Mouse (Mus musculus): Measurements from ENCODE around the gene Btbd8. TPM values are rescaled to one million over a fixed set of nuclear protein-coding genes. Genes with fewer than 3 reads are reported as not detected.

Gene Btbd8
- total and polyA plus RNA-seq, 2 experiments from 2014 or later, result 2.5 to 5.4 TPM

DNA sequence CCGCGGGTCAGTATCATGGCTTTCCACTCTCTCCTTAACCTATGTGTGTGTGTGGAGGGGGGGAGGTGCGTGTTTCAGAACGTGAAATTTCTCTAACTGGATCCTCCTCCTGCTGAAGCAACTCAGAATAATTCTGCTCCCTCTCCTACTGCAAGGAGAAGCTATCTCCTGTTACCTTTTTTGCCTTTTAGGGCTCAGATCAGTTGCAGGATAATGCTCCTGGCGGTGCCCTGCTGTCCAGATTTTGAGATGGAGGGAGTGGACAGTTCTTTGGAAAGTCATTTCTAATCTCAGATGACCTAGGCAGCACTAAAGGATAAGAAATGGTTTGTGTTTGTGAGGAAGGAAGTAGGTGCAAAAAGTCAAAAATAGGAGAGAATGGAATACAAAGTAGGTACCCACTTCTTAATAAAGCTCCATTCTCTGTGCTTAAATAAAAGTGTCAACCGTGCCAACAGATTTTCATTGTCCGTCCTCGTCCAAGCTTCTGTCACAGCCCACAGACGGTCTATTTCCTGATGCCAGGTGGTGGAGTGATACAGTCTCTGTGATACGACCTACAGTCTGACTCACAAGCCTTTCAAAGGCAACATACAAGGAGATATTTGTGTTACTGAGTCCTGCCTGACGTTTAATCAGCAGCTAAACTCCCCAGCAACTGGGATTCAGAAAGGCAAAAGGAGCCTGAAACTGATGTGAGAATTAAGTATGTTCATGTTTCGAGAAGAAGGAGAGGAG is 33.7 kb upstream of the Btbd8 start:
- peak overlapping the region; percentile 50 for H3K4me3 ChIP-seq (ENCODE audit: low read depth, low read length)
- peaks cover 29% of the 10 kb centered on the region for H3K27me3 ChIP-seq (ENCODE audit: control insufficient read depth, insufficient read depth, low read length)
- no peaks in the 10 kb centered on the region for H3K9me3 ChIP-seq (replicated peaks; ENCODE audit: control insufficient read depth, low read length)
- no peak for TF ChIP-seq EP300 (IDR thresholded peaks at IDR 0.05; ENCODE audit: low read depth)
- TF ChIP-seq CTCF (IDR thresholded peaks at IDR 0.05; ENCODE audit: low read depth), result no peak
- peak overlapping the region; percentile 87 for H3K4me2 ChIP-seq (ENCODE audit: low read depth, low read length)
- no peaks in the 10 kb centered on the region for H3K4me1 ChIP-seq (ENCODE audit: control insufficient read depth, insufficient read depth)
- no peak for DNase-seq (ENCODE audit: low spot score)
- no peak for ATAC-seq (ENCODE audit: insufficient read depth, low read depth)
- H3K9ac ChIP-seq (replicated peaks; ENCODE audit: low read depth, low read length), result no peak overlapping the region
- 26% methylated on average over 12 of the region's 12 CpGs for WGBS
- no peaks in the 10 kb centered on the region for H3K36me3 ChIP-seq (replicated peaks; ENCODE audit: control insufficient read depth, insufficient read depth, low read length)
- H3K27ac ChIP-seq (ENCODE audit: low read depth), result no peak overlapping the region

DNA sequence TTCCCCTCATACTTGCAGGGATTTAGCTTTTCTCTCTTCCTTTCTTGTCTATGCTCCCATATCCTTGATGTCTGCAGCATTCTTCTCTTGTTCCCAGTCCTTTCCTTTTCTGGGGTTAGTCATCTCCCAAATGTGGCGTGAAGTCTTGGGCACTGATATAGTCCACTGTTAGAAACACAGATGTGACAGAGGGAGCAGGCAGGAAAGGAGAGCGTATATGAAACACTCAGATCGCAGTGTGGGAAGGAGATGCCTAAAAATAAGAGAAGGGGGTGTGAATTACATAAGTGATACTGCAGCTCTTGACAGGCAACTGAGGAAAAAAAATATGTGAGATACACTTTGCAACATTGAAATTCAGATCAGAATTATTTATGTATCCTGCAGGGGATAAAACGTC is 32.4 kb upstream of the Btbd8 start:
- Histone ChIP-seq H3K4me1 (ENCODE audit: control insufficient read depth, insufficient read depth) (no peaks in the 10 kb centered on the region), H3K36me3 (replicated peaks; ENCODE audit: control insufficient read depth, insufficient read depth, low read length) (no peaks in the 10 kb centered on the region), H3K4me2 (ENCODE audit: low read depth, low read length) (no peak overlapping the region), H3K9ac (replicated peaks; ENCODE audit: low read depth, low read length) (no peak overlapping the region), H3K4me3 (ENCODE audit: low read depth, low read length) (no peak overlapping the region), H3K9me3 (replicated peaks; ENCODE audit: control insufficient read depth, low read length) (no peaks in the 10 kb centered on the region), H3K27me3 (ENCODE audit: control insufficient read depth, insufficient read depth, low read length) (peaks cover 29% of the 10 kb centered on the region), H3K27ac (ENCODE audit: low read depth) (no peak overlapping the region)
- ATAC-seq (ENCODE audit: insufficient read depth, low read depth), result no peak
- no peak for DNase-seq (ENCODE audit: low spot score)
- 51% methylated on average over 4 of the region's 4 CpGs for WGBS
- no peak for TF ChIP-seq CTCF (IDR thresholded peaks at IDR 0.05; ENCODE audit: low read depth)
- TF ChIP-seq EP300 (IDR thresholded peaks at IDR 0.05; ENCODE audit: low read depth), result no peak

DNA sequence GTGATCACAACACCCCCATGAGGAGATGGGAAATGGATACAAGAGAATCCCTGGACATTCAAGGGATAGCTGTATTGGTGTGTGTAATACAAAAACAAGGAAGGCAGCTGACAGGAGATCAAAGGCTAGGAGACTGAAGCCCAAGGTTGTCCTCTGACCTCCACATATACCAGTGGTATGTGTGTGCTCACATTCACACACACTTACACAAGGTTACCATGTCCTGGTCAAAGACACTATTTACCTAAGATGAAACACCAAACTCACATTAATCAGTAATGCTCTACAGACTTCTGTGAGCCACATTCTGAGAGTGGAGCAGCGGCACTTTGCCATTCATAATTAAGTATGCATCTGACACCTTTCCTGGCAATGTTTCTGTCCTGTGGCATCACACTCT is 27.5 kb upstream of the Btbd8 start:
- H3K9me3 ChIP-seq (replicated peaks; ENCODE audit: control insufficient read depth, low read length), result no peaks in the 10 kb centered on the region
- WGBS, result 91% methylated on average over 1 of the region's 1 CpGs
- no peak for ATAC-seq (ENCODE audit: insufficient read depth, low read depth)

DNA sequence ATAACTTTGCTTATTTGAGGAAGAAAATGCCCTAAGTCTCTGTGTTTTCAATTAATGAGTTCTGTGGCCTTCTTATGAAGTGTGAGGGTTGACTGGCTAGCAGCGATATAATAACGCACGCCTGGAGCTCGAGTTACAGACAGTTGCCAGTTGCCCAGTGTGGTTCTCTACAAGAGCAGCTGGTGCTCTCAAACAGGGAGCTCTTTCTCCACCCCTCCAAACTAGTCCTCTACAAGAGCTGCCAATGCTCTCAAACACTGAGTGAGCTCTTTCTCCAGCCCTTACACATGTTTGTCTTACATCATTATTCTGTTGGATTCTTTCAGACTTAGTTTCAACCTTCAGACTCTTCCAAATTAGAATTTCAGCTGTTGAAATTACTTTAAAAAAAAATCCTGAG is 26.5 kb upstream of the Btbd8 start:
- WGBS, result 51% methylated on average over 4 of the region's 4 CpGs
- H3K27ac ChIP-seq (ENCODE audit: low read depth), result no peak overlapping the region
- ATAC-seq (ENCODE audit: insufficient read depth, low read depth), result no peak
- TF ChIP-seq CTCF (IDR thresholded peaks at IDR 0.05; ENCODE audit: low read depth) (no peak), EP300 (IDR thresholded peaks at IDR 0.05; ENCODE audit: low read depth) (no peak)
- no peak overlapping the region for H3K4me2 ChIP-seq (ENCODE audit: low read depth, low read length)
- H3K4me3 ChIP-seq (ENCODE audit: low read depth, low read length), result no peak overlapping the region
- no peaks in the 10 kb centered on the region for H3K4me1 ChIP-seq (ENCODE audit: control insufficient read depth, insufficient read depth)
- H3K27me3 ChIP-seq (ENCODE audit: control insufficient read depth, insufficient read depth, low read length), result no peaks in the 10 kb centered on the region
- no peak overlapping the region for H3K9ac ChIP-seq (replicated peaks; ENCODE audit: low read depth, low read length)
- no peak for DNase-seq (ENCODE audit: low spot score)
- no peaks in the 10 kb centered on the region for H3K9me3 ChIP-seq (replicated peaks; ENCODE audit: control insufficient read depth, low read length)
- H3K36me3 ChIP-seq (replicated peaks; ENCODE audit: control insufficient read depth, insufficient read depth, low read length), result no peaks in the 10 kb centered on the region

More for the DNA sequence above, 27.5 kb upstream of the Btbd8 start:
- Histone ChIP-seq H3K27ac (ENCODE audit: low read depth) (no peak overlapping the region), H3K9ac (replicated peaks; ENCODE audit: low read depth, low read length) (no peak overlapping the region), H3K36me3 (replicated peaks; ENCODE audit: control insufficient read depth, insufficient read depth, low read length) (no peaks in the 10 kb centered on the region), H3K4me3 (ENCODE audit: low read depth, low read length) (no peak overlapping the region), H3K4me1 (ENCODE audit: control insufficient read depth, insufficient read depth) (no peaks in the 10 kb centered on the region), H3K4me2 (ENCODE audit: low read depth, low read length) (no peak overlapping the region), H3K27me3 (ENCODE audit: control insufficient read depth, insufficient read depth, low read length) (peaks cover under 1% of the 10 kb centered on the region; the same call in 1 of the 2 replicates)
- TF ChIP-seq EP300 (IDR thresholded peaks at IDR 0.05; ENCODE audit: low read depth), result no peak
- TF ChIP-seq CTCF (IDR thresholded peaks at IDR 0.05; ENCODE audit: low read depth), result no peak
- DNase-seq (ENCODE audit: low spot score), result no peak

DNA sequence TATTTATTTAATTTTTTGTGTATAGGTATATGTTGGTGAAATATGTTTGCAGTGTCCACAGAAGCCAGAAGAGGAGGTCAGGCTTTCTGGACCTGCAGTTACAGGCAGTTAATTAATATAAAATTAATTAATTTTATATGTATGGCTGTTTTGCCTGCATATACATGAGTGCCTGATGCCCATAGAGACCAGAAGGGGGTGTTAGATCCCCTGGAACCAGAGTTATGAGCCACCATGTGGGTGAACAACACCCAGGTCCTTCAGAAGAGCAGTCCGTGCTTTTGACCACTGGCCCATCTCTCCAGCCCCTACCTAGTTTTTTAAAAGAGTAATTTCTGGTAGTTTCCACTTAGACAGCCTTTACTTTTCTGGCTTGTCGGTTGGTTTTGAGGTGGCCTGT is 25.5 kb upstream of the Btbd8 start:
- H3K36me3 ChIP-seq (replicated peaks; ENCODE audit: control insufficient read depth, insufficient read depth, low read length), result no peaks in the 10 kb centered on the region
- no peak overlapping the region for H3K4me2 ChIP-seq (ENCODE audit: low read depth, low read length)
- H3K27me3 ChIP-seq (ENCODE audit: control insufficient read depth, insufficient read depth, low read length), result no peaks in the 10 kb centered on the region
- no peaks in the 10 kb centered on the region for H3K4me1 ChIP-seq (ENCODE audit: control insufficient read depth, insufficient read depth)
- no peaks in the 10 kb centered on the region for H3K9me3 ChIP-seq (replicated peaks; ENCODE audit: control insufficient read depth, low read length)
- no peak overlapping the region for H3K27ac ChIP-seq (ENCODE audit: low read depth)
- 71% methylated on average over 2 of the region's 2 CpGs for WGBS
- H3K4me3 ChIP-seq (ENCODE audit: low read depth, low read length), result no peak overlapping the region
- no peak for ATAC-seq (ENCODE audit: insufficient read depth, low read depth)
- TF ChIP-seq EP300 (IDR thresholded peaks at IDR 0.05; ENCODE audit: low read depth) (no peak), CTCF (IDR thresholded peaks at IDR 0.05; ENCODE audit: low read depth) (no peak)
- no peak for DNase-seq (ENCODE audit: low spot score)
- H3K9ac ChIP-seq (replicated peaks; ENCODE audit: low read depth, low read length), result no peak overlapping the region

DNA sequence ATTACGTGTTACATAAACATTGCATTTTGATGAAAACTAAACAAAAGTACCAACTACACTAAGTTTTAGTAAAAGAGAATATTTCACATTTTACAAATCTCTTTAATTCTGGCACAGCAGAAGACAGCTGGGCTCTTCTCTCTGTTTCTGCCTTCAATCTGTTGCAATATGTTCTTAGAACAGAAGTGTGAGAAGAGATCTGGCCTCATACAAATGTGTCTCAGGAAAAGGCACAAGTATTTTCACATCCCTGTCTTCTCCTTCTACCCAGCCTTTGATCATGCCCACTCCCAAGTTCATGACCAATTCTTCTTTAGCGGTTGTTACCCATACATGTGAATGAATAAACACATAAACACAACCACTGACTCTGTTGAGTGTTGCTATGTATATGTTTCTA is 22.7 kb upstream of the Btbd8 start:
- Histone ChIP-seq H3K9me3 (replicated peaks; ENCODE audit: control insufficient read depth, low read length) (no peaks in the 10 kb centered on the region), H3K4me1 (ENCODE audit: control insufficient read depth, insufficient read depth) (no peaks in the 10 kb centered on the region), H3K27me3 (ENCODE audit: control insufficient read depth, insufficient read depth, low read length) (no peaks in the 10 kb centered on the region), H3K27ac (ENCODE audit: low read depth) (no peak overlapping the region), H3K4me3 (ENCODE audit: low read depth, low read length) (no peak overlapping the region), H3K4me2 (ENCODE audit: low read depth, low read length) (no peak overlapping the region), H3K9ac (replicated peaks; ENCODE audit: low read depth, low read length) (no peak overlapping the region), H3K36me3 (replicated peaks; ENCODE audit: control insufficient read depth, insufficient read depth, low read length) (no peaks in the 10 kb centered on the region)
- DNase-seq (ENCODE audit: low spot score) (no peak), ATAC-seq (ENCODE audit: insufficient read depth, low read depth) (no peak)
- 73% methylated on average over 2 of the region's 2 CpGs for WGBS
- TF ChIP-seq EP300 (IDR thresholded peaks at IDR 0.05; ENCODE audit: low read depth), result no peak
- TF ChIP-seq CTCF (IDR thresholded peaks at IDR 0.05; ENCODE audit: low read depth), result no peak

Measured in heart, postnatal 0 days (tissue).